Mouse (Mus musculus): Measurements from ENCODE around the gene Polk. TPM values are rescaled to one million over a fixed set of nuclear protein-coding genes. Genes with fewer than 3 reads are reported as not detected.
A peak's percentile ranks its signal among the peaks of the same experiment; 100 is the strongest.

Gene Polk
- polyA plus RNA-seq, 1 experiment from 2014 or later = 6.3 TPM

DNA sequence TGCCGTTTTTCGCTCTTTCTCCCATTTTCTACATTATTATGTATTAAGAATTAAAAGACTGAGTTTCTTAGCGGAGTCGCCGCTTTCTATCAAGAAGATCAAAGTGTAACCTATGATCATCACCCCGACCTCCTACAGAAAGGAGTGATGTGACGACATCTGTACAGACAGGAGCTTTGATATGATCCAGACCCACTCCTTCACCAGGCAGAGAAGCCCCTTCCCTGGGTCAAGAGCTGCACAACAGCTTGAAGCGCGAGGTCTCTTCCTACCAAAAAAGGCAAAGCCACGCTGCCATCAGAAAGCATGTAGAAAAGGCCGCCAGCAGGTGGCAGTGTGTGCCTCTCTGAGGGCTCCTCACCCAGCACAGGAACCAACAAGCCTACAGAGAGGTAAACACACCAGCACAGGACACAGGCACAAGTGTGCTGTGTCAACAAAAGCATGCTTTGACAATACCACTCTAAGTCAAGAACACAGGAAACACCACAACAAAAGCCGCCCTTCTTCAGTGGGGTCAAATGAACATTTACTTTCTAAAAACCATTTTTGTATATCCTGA lies 110.7 kb downstream of the Polk start:
- 42% methylated on average over 12 of the region's 12 CpGs for WGBS

More for the DNA sequence above, 110.7 kb downstream of the Polk start:
- peak; percentile 81 for ATAC-seq (replicated peaks)
- no peaks in the 10 kb centered on the region for H3K36me3 ChIP-seq
- H3K4me3 ChIP-seq = no peak overlapping the region
- no peaks in the 10 kb centered on the region for H3K9me3 ChIP-seq
- H3K9ac ChIP-seq (replicated peaks) = no peak overlapping the region
- H3K4me2 ChIP-seq (replicated peaks) = no peak overlapping the region
- no peak overlapping the region for H3K27ac ChIP-seq (replicated peaks)
- peaks cover 6% of the 10 kb centered on the region; the same call in 1 of the 2 replicates for H3K4me1 ChIP-seq
- H3K27me3 ChIP-seq = no peaks in the 10 kb centered on the region

Other genes starting within 250 kb of the Polk start
- 26.2 and 27.1 TPM in 2 replicates for gene Poc5, start 154.3 kb downstream of the Polk start, polyA plus RNA-seq (2015; fragmentation: Nextera tagmentation; extraction: Ambion mirVana)
- not detected in 2 replicates for gene Ankdd1b, start 71.4 kb downstream of the Polk start, polyA plus RNA-seq (2015; fragmentation: Nextera tagmentation; extraction: Ambion mirVana)
- not detected in 2 replicates for gene Gm17622, start 51.8 kb downstream of the Polk start, polyA plus RNA-seq (2015; fragmentation: Nextera tagmentation; extraction: Ambion mirVana)
- 7.3 and 7.6 TPM in 2 replicates for gene Col4a3bp, start within 50 bp of the Polk start, polyA plus RNA-seq (2015; fragmentation: Nextera tagmentation; extraction: Ambion mirVana)
- 170 and 183 TPM in 2 replicates for gene Hmgcr, start 128.4 kb upstream of the Polk start, polyA plus RNA-seq (2015; fragmentation: Nextera tagmentation; extraction: Ambion mirVana)
- gene Ankrd31, start 205.7 kb upstream of the Polk start, polyA plus RNA-seq (2015; fragmentation: Nextera tagmentation; extraction: Ambion mirVana) = not detected in 2 replicates